Mouse (Mus musculus) heart, postnatal 0 days (tissue): Measurements from ENCODE around the gene Dnmt3b.

ENCODE experiments used
- CTCF ChIP-seq: IDR thresholded peaks from 2 replicates; pipeline ENCODE4 v1.5.1; 2016; ENCODE audit warnings: antibody characterized with exemption, control low read depth, low read depth
- EP300 ChIP-seq: IDR thresholded peaks from 2 replicates; pipeline ENCODE4 v1.6.1; 2016; ENCODE audit warnings: antibody characterized with exemption, low read depth

DNA sequence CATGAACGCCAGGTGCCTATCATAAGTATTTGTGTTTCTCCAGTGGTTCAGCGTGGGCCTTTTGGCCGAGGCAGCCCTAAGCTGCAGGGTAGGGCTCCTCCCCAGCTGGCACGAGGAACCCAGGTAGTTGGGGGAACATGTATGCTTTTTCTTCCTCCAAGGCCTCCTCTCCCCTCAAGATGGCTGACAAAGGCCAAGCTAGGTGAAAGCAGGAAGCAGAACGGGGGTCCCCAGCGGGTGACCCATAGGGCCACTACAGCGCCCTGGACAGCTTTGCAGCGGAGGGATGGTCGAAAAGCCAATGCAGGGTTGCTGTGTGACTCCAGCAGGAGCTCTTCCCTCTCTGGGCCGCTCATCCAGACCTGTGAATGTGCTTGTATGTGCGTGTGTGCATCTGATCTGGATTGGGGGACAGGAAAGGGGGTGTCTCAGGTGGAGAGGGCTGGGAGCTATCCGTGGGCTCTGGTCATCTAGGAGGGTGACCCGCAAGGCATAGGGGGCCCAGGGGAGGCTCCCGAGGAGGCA, 415 bp upstream of the Dnmt3b start:
- no peak for TF ChIP-seq CTCF
- no peak for TF ChIP-seq EP300
